Mouse (Mus musculus): ENCODE data around the gene 2310046K23Rik. TPM values are rescaled to one million over a fixed set of nuclear protein-coding genes. Genes with fewer than 3 reads are reported as not detected.
"Not testable (repeated sequence)": the region's sequence is repeated elsewhere in the genome, so short reads cannot be mapped to it uniquely, and the experiment has no call there.

Gene 2310046K23Rik
- polyA plus RNA-seq, 1 experiment: not detected

- Histone ChIP-seq H3K36me3 (replicated peaks; ENCODE audit: low read length) (no peaks in the 10 kb centered on the region), H3K4me1 (no peaks in the 10 kb centered on the region), H3K4me3 (replicated peaks) (no peak overlapping the region), H3K9me3 (no peaks in the 10 kb centered on the region), H3K27me3 (replicated peaks) (no peaks in the 10 kb centered on the region)
- TF ChIP-seq GATA1 (IDR thresholded peaks at IDR 0.05; ENCODE audit: borderline replicate concordance, low read length) (no peak), FLI1 (IDR thresholded peaks at IDR 0.05; ENCODE audit: low read length) (no peak)
These were observed 23.5 kb downstream of the 2310046K23Rik start for GRCm38 (mm10) chr3:92510786-92511185.

GRCm38 (mm10) chr3:92508185-92508584 lies 26.1 kb downstream of the 2310046K23Rik start:
- no peaks in the 10 kb centered on the region for H3K36me3 ChIP-seq (replicated peaks; ENCODE audit: low read length)
- no peak overlapping the region for H3K4me3 ChIP-seq (replicated peaks)
- no peaks in the 10 kb centered on the region for H3K4me1 ChIP-seq
- no peaks in the 10 kb centered on the region for H3K27me3 ChIP-seq (replicated peaks)
- H3K9me3 ChIP-seq: no peaks in the 10 kb centered on the region
- TF ChIP-seq GATA1 (IDR thresholded peaks at IDR 0.05; ENCODE audit: borderline replicate concordance, low read length) (no peak), FLI1 (IDR thresholded peaks at IDR 0.05; ENCODE audit: low read length) (no peak)

GRCm38 (mm10) chr3:92503528-92503927 lies 30.8 kb downstream of the 2310046K23Rik start:
- Histone ChIP-seq H3K4me3 (replicated peaks) (no peak overlapping the region), H3K27me3 (replicated peaks) (no peaks in the 10 kb centered on the region)
- no peak for TF ChIP-seq FLI1 (IDR thresholded peaks at IDR 0.05; ENCODE audit: low read length)
- TF ChIP-seq GATA1 (IDR thresholded peaks at IDR 0.05; ENCODE audit: borderline replicate concordance, low read length): no peak

GRCm38 (mm10) chr3:92500393-92500792 lies 33.9 kb downstream of the 2310046K23Rik start, which contains the start of gene Sprr4:
Gene Sprr4, minus strand, starts transcription at chr3:92500493.
- H3K4me3 ChIP-seq (replicated peaks): no peak within 1 kb of the TSS
- no peaks in the 10 kb centered on the region for H3K9me3 ChIP-seq
- TF ChIP-seq FLI1 (IDR thresholded peaks at IDR 0.05; ENCODE audit: low read length) (no peak), GATA1 (IDR thresholded peaks at IDR 0.05; ENCODE audit: borderline replicate concordance, low read length) (no peak)

More at GRCm38 (mm10) chr3:92503528-92503927, 30.8 kb downstream of the 2310046K23Rik start:
- no peaks in the 10 kb centered on the region for H3K4me1 ChIP-seq
- no peaks in the 10 kb centered on the region for H3K9me3 ChIP-seq
- H3K36me3 ChIP-seq (replicated peaks; ENCODE audit: low read length): no peaks in the 10 kb centered on the region

GRCm38 (mm10) chr3:92490262-92490661 lies 44.0 kb downstream of the 2310046K23Rik start:
- H3K4me3 ChIP-seq (replicated peaks); H3K9me3 ChIP-seq; H3K4me1 ChIP-seq; H3K36me3 ChIP-seq (replicated peaks; ENCODE audit: low read length); H3K27me3 ChIP-seq (replicated peaks): not testable (repeated sequence)

More at GRCm38 (mm10) chr3:92500393-92500792, 33.9 kb downstream of the 2310046K23Rik start, which contains the start of gene Sprr4:
- no peaks in the 10 kb centered on the region for H3K27me3 ChIP-seq (replicated peaks)
- H3K4me1 ChIP-seq: no peaks in the 10 kb centered on the region
- H3K36me3 ChIP-seq (replicated peaks; ENCODE audit: low read length): no peaks in the 10 kb centered on the region

- Histone ChIP-seq H3K36me3 (replicated peaks; ENCODE audit: low read length) (no peaks in the 10 kb centered on the region), H3K9me3 (no peaks in the 10 kb centered on the region), H3K27me3 (replicated peaks) (no peaks in the 10 kb centered on the region), H3K4me1 (no peaks in the 10 kb centered on the region), H3K4me3 (replicated peaks) (no peak overlapping the region)
- TF ChIP-seq GATA1 (IDR thresholded peaks at IDR 0.05; ENCODE audit: borderline replicate concordance, low read length) (no peak), FLI1 (IDR thresholded peaks at IDR 0.05; ENCODE audit: low read length) (no peak)
These were observed 48.0 kb downstream of the 2310046K23Rik start for GRCm38 (mm10) chr3:92486307-92486706.

- no peak within 1 kb of the TSS for H3K4me3 ChIP-seq (replicated peaks)
- no peaks in the 10 kb centered on the region for H3K27me3 ChIP-seq (replicated peaks)
- H3K4me1 ChIP-seq: no peaks in the 10 kb centered on the region
- H3K9me3 ChIP-seq: no peaks in the 10 kb centered on the region
- TF ChIP-seq FLI1 (IDR thresholded peaks at IDR 0.05; ENCODE audit: low read length): no peak
- no peak for TF ChIP-seq GATA1 (IDR thresholded peaks at IDR 0.05; ENCODE audit: borderline replicate concordance, low read length)
- no peaks in the 10 kb centered on the region for H3K36me3 ChIP-seq (replicated peaks; ENCODE audit: low read length)
These were observed 48.4 kb downstream of the 2310046K23Rik start, which contains the start of gene Sprr1a for GRCm38 (mm10) chr3:92485863-92486262. Gene Sprr1a, minus strand, starts transcription at chr3:92485895.

Other genes with a start within 250 kb of the 2310046K23Rik start
- gene Sprr2a3, start 249.1 kb downstream of the 2310046K23Rik start, polyA plus RNA-seq (2012; ENCODE audit: insufficient read depth, low replicate concordance): not detected in 2 replicates
- gene Sprr2b, start 217.9 kb downstream of the 2310046K23Rik start, polyA plus RNA-seq (2012; ENCODE audit: insufficient read depth, low replicate concordance): not detected in 2 replicates
- gene Sprr2d, start 195.4 kb downstream of the 2310046K23Rik start, polyA plus RNA-seq (2012; ENCODE audit: insufficient read depth, low replicate concordance): not detected in 2 replicates
- gene Sprr2e, start 182.4 kb downstream of the 2310046K23Rik start, polyA plus RNA-seq (2012; ENCODE audit: insufficient read depth, low replicate concordance): not detected in 2 replicates
- not detected in 2 replicates for gene Sprr2f, start 169.3 kb downstream of the 2310046K23Rik start, polyA plus RNA-seq (2012; ENCODE audit: insufficient read depth, low replicate concordance)
- gene Sprr2h, start 148.8 kb downstream of the 2310046K23Rik start, polyA plus RNA-seq (2012; ENCODE audit: insufficient read depth, low replicate concordance): not detected in 2 replicates
- gene Sprr2i, start 126.5 kb downstream of the 2310046K23Rik start, polyA plus RNA-seq (2012; ENCODE audit: insufficient read depth, low replicate concordance): not detected in 2 replicates
- not detected in 2 replicates for gene Sprr2j-ps, start 116.4 kb downstream of the 2310046K23Rik start, polyA plus RNA-seq (2012; ENCODE audit: insufficient read depth, low replicate concordance)
- gene Gm9774, start 105.1 kb downstream of the 2310046K23Rik start, polyA plus RNA-seq (2012; ENCODE audit: insufficient read depth, low replicate concordance): 10.6 and 37.8 TPM in 2 replicates
- not detected in 2 replicates for gene Sprr2k, start 101.9 kb downstream of the 2310046K23Rik start, polyA plus RNA-seq (2012; ENCODE audit: insufficient read depth, low replicate concordance)
- gene Sprr1b, start 95.7 kb downstream of the 2310046K23Rik start, polyA plus RNA-seq (2012; ENCODE audit: insufficient read depth, low replicate concordance): not detected in 2 replicates
- not detected in 2 replicates for gene Sprr3, start 75.8 kb downstream of the 2310046K23Rik start, polyA plus RNA-seq (2012; ENCODE audit: insufficient read depth, low replicate concordance)
- not detected in 2 replicates for gene Sprr1a, start 48.6 kb downstream of the 2310046K23Rik start, polyA plus RNA-seq (2012; ENCODE audit: insufficient read depth, low replicate concordance)
- gene Sprr4, start 34.0 kb downstream of the 2310046K23Rik start, polyA plus RNA-seq (2012; ENCODE audit: insufficient read depth, low replicate concordance): not detected in 2 replicates
- gene Ivl, start 39.2 kb upstream of the 2310046K23Rik start, polyA plus RNA-seq (2012; ENCODE audit: insufficient read depth, low replicate concordance): not detected in 2 replicates
- not detected in 2 replicates for gene Smcp, start 54.5 kb upstream of the 2310046K23Rik start, polyA plus RNA-seq (2012; ENCODE audit: insufficient read depth, low replicate concordance)
- gene 2210017I01Rik, start 73.0 kb upstream of the 2310046K23Rik start, polyA plus RNA-seq (2012; ENCODE audit: insufficient read depth, low replicate concordance): not detected in 2 replicates
- not detected in 2 replicates for gene Lce6a, start 87.1 kb upstream of the 2310046K23Rik start, polyA plus RNA-seq (2012; ENCODE audit: insufficient read depth, low replicate concordance)
- not detected in 2 replicates for gene Lce1a1, start 113.8 kb upstream of the 2310046K23Rik start, polyA plus RNA-seq (2012; ENCODE audit: insufficient read depth, low replicate concordance)
- gene Lce1b, start 122.4 kb upstream of the 2310046K23Rik start, polyA plus RNA-seq (2012; ENCODE audit: insufficient read depth, low replicate concordance): not detected in 2 replicates
- not detected in 2 replicates for gene Lce1a2, start 135.8 kb upstream of the 2310046K23Rik start, polyA plus RNA-seq (2012; ENCODE audit: insufficient read depth, low replicate concordance)
- not detected in 2 replicates for gene Lce1c, start 144.7 kb upstream of the 2310046K23Rik start, polyA plus RNA-seq (2012; ENCODE audit: insufficient read depth, low replicate concordance)
- gene Lce1d, start 152.7 kb upstream of the 2310046K23Rik start, polyA plus RNA-seq (2012; ENCODE audit: insufficient read depth, low replicate concordance): not detected in 2 replicates
- gene Lce1e, start 174.6 kb upstream of the 2310046K23Rik start, polyA plus RNA-seq (2012; ENCODE audit: insufficient read depth, low replicate concordance): not detected in 2 replicates
- not detected in 2 replicates for gene Lce1f, start 185.8 kb upstream of the 2310046K23Rik start, polyA plus RNA-seq (2012; ENCODE audit: insufficient read depth, low replicate concordance)
- gene Gm38119, start 204.6 kb upstream of the 2310046K23Rik start, polyA plus RNA-seq (2012; ENCODE audit: insufficient read depth, low replicate concordance): not detected in 2 replicates
- gene Lce1g, start 217.8 kb upstream of the 2310046K23Rik start, polyA plus RNA-seq (2012; ENCODE audit: insufficient read depth, low replicate concordance): not detected in 2 replicates
- gene Lce1h, start 230.6 kb upstream of the 2310046K23Rik start, polyA plus RNA-seq (2012; ENCODE audit: insufficient read depth, low replicate concordance): not detected in 2 replicates
- not detected in 2 replicates for gene Lce1i, start 244.4 kb upstream of the 2310046K23Rik start, polyA plus RNA-seq (2012; ENCODE audit: insufficient read depth, low replicate concordance)

All from megakaryocyte, embryonic 14.5 days (primary cell).